Mouse (Mus musculus): ENCODE measurements around the gene Olfr1148.

The Olfr1148 gene

DNA sequence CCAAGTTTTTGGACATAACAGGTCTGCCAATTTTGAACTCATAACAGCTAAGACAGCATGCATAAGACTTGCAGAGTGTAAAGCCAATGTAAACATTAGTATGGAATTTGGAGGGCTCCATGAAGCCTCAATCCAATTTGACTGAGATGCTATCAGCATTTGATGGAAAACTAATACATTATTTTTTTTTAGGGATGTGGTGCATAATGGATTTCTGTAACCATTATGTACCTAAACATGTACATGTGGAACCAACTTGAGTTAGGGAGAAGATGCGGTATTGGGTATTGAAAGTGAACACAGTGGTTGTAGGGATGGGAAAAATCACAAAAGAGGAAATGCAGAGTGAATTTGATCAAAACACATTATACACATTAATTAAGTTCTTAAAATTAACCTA lies at the start of gene Olfr1148:
TSS of gene Olfr1148 (plus strand) at position 301 of the 400 bp plus-strand sequence.
- DNase-seq: no peak

GRCm38 (mm10) chr2:87800292-87800691 lies 30.0 kb upstream of the Olfr1148 start, which contains the start of gene Olfr1143:
Gene Olfr1143, plus strand, starts transcription at chr2:87800592.
- DNase-seq: no peak

- DNase-seq: no peak
Observed at GRCm38 (mm10) chr2:87809522-87809921, 20.8 kb upstream of the Olfr1148 start, which contains the start of gene Olfr1145. Gene Olfr1145, plus strand, starts transcription at chr2:87809822.

- DNase-seq: no peak
Observed at GRCm38 (mm10) chr2:87843693-87844092, 13.4 kb downstream of the Olfr1148 start, which contains the start of gene Olfr1150-ps1. Gene Olfr1150-ps1, plus strand, starts transcription at chr2:87843993.

- DNase-seq: no peak
Observed at GRCm38 (mm10) chr2:87855562-87855961, 25.2 kb downstream of the Olfr1148 start, which contains the start of gene Olfr1151. Gene Olfr1151, plus strand, starts transcription at chr2:87855862.

DNA sequence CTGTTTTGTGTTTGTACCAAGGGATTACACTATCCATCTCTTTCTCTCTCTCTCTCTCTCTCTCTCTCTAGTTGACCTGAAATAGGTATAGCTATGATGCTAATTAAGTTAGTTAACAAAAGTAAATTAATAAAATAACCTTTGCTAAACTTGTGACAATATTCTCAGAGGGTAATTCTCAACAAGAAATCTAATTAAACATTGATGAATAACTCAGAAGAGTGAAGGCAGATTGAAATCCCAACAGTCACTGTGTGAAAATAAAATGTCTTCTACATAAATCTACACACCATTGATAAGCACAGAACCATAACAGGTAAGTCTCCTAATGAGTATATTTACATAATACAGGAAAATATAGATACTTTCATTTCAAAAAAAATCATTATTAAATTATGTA lies 35.9 kb downstream of the Olfr1148 start, which contains the start of gene Olfr1152:
TSS of gene Olfr1152 (plus strand) at position 301 of the 400 bp plus-strand sequence.
- DNase-seq: no peak
